Mouse (Mus musculus): ENCODE data around the gene D2hgdh.

Gene D2hgdh

GRCm38 (mm10) chr1:93824609-93825008, at the start of gene D2hgdh:
D2hgdh (plus strand) TSS chr1:93824909.
- DNase-seq (ENCODE audit: low spot score in 2 of 2), result no peak

- no peak for DNase-seq (ENCODE audit: low spot score in 2 of 2)
Observed at GRCm38 (mm10) chr1:93776686-93777085, 48.0 kb upstream of the D2hgdh start.

- no peak for DNase-seq (ENCODE audit: low spot score in 2 of 2)
Observed at GRCm38 (mm10) chr1:93786912-93787311, 37.8 kb upstream of the D2hgdh start.

- no peak for DNase-seq (ENCODE audit: low spot score in 2 of 2)
Observed at GRCm38 (mm10) chr1:93794526-93794925, 30.2 kb upstream of the D2hgdh start.

- no peak for DNase-seq (ENCODE audit: low spot score in 2 of 2)
Observed at GRCm38 (mm10) chr1:93795886-93796285, 28.8 kb upstream of the D2hgdh start.

- DNase-seq (ENCODE audit: low spot score in 2 of 2), result no peak
Observed at GRCm38 (mm10) chr1:93800670-93801503, 23.8 kb upstream of the D2hgdh start.

- DNase-seq (ENCODE audit: low spot score in 2 of 2), result peak; percentile 89 to 94
Observed at GRCm38 (mm10) chr1:93801741-93802238, 22.9 kb upstream of the D2hgdh start, which contains the start of gene Dtymk. Dtymk (minus strand) TSS chr1:93801934.

GRCm38 (mm10) chr1:93802771-93803170, 21.9 kb upstream of the D2hgdh start:
- DNase-seq (ENCODE audit: low spot score in 2 of 2), result no peak

GRCm38 (mm10) chr1:93803556-93804507, 20.9 kb upstream of the D2hgdh start, which contains the start of gene Ing5:
Ing5 (plus strand) TSS chr1:93803965.
- peak; percentile 95 to 100 for DNase-seq (ENCODE audit: low spot score in 2 of 2)

GRCm38 (mm10) chr1:93804818-93805217, 19.9 kb upstream of the D2hgdh start:
- DNase-seq (ENCODE audit: low spot score in 2 of 2), result no peak

GRCm38 (mm10) chr1:93805221-93805951, 19.3 kb upstream of the D2hgdh start:
- DNase-seq (ENCODE audit: low spot score in 2 of 2), result no peak

GRCm38 (mm10) chr1:93808871-93809270, 15.8 kb upstream of the D2hgdh start:
- DNase-seq (ENCODE audit: low spot score in 2 of 2), result no peak

GRCm38 (mm10) chr1:93810011-93810410, 14.7 kb upstream of the D2hgdh start:
- no peak for DNase-seq (ENCODE audit: low spot score in 2 of 2)

- no peak for DNase-seq (ENCODE audit: low spot score in 2 of 2)
Observed at GRCm38 (mm10) chr1:93811495-93812039, 13.1 kb upstream of the D2hgdh start.

- DNase-seq (ENCODE audit: low spot score in 2 of 2), result no peak
Observed at GRCm38 (mm10) chr1:93817823-93818532, 6.7 kb upstream of the D2hgdh start.

- DNase-seq (ENCODE audit: low spot score in 2 of 2), result no peak
Observed at GRCm38 (mm10) chr1:93818722-93819121, 6.0 kb upstream of the D2hgdh start.

- DNase-seq (ENCODE audit: low spot score in 2 of 2), result no peak
Observed at GRCm38 (mm10) chr1:93823796-93824495, 763 bp upstream of the D2hgdh start.

- peak; percentile 93 to 97 for DNase-seq (ENCODE audit: low spot score in 2 of 2)
Observed at GRCm38 (mm10) chr1:93825105-93825674, 481 bp downstream of the D2hgdh start.

- no peak for DNase-seq (ENCODE audit: low spot score in 2 of 2)
Observed at GRCm38 (mm10) chr1:93825771-93826539, 1.2 kb downstream of the D2hgdh start.
